ENCODE assay signal across 16 mouse cellular contexts in genomic region chr7:113673596-113673956, GRCm38 (mm10).
A peak's percentile ranks its signal among the peaks of the same experiment; 100 is the strongest.
DNase-seq lines count a peak whose midpoint lies in the region; ATAC-seq lines count a peak whose summit lies in the region.
"Had no signal": no experiment of that assay in that cellular context is flagged by ENCODE, and none has a peak within 500 bp of the region (broad histone marks: within the 10 kb centered on the region; RNA-seq: fewer than 3 reads in every experiment).

No protein-coding gene starts in this region.

- H3K9me3 ChIP-seq in neural tube, embryonic 11.5 days (ENCODE audit: control insufficient read depth, low read length), result no peaks in the 10 kb centered on the region
- no peaks in the 10 kb centered on the region for H3K9me3 ChIP-seq in hindbrain, embryonic 11.5 days (ENCODE audit: control insufficient read depth, low read length)
- H3K9me3 ChIP-seq: limb, embryonic 15.5 days; stomach, embryonic 15.5 days had no signal

- no peak for DNase-seq in neural tube, embryonic 11.5 days (ENCODE audit: low spot score)
- DNase-seq in neural tube, embryonic 10.5 days (ENCODE audit: extremely low spot score, low spot score), result no peak
- no peak for DNase-seq in hindbrain, embryonic 11.5 days (ENCODE audit: low spot score)
- DNase-seq in left cerebral cortex, postnatal 36 days (ENCODE audit: low spot score in 2 of 2), result peak; percentile 32 to 34
- DNase-seq in right cerebral cortex, postnatal 25 days, result peak; percentile 32
- DNase-seq in yolk sac, embryonic 10.5 days (ENCODE audit: low spot score), result no peak
- DNase-seq in lung, postnatal 36 days, result no peak
- no peak for DNase-seq in layer of hippocampus, postnatal 10 days (ENCODE audit: low spot score in 2 of 2)
- DNase-seq: gastrocnemius, postnatal 25 days had no signal

- intact Hi-C loops in left cerebral cortex, postnatal 36 days (cut with DNase I), result no loop called here

- H3K4me3 ChIP-seq in neural tube, embryonic 11.5 days (ENCODE audit: low read depth, low read length), result no peak overlapping the region
- H3K4me3 ChIP-seq in hindbrain, embryonic 11.5 days (ENCODE audit: low read depth, low read length), result no peak overlapping the region
- H3K4me3 ChIP-seq: erythroblast, embryonic 14.5 days; limb, embryonic 15.5 days; stomach, embryonic 15.5 days had no signal

- H3K36me3 ChIP-seq in neural tube, embryonic 11.5 days (ENCODE audit: control insufficient read depth, insufficient read depth, low read length), result no peaks in the 10 kb centered on the region
- no peaks in the 10 kb centered on the region for H3K36me3 ChIP-seq in hindbrain, embryonic 11.5 days (ENCODE audit: control insufficient read depth, insufficient read depth, low read length)
- H3K36me3 ChIP-seq: limb, embryonic 15.5 days; stomach, embryonic 15.5 days had no signal

- no peaks in the 10 kb centered on the region for H3K27me3 ChIP-seq in neural tube, embryonic 11.5 days (ENCODE audit: control insufficient read depth, insufficient read depth, low read length)
- H3K27me3 ChIP-seq in hindbrain, embryonic 11.5 days (ENCODE audit: control insufficient read depth, insufficient read depth, low read length), result no peaks in the 10 kb centered on the region
- H3K27me3 ChIP-seq: stomach, embryonic 15.5 days had no signal

- H3K4me2 ChIP-seq in neural tube, embryonic 11.5 days (ENCODE audit: low read depth), result no peak overlapping the region
- H3K4me2 ChIP-seq in hindbrain, embryonic 11.5 days (replicated peaks; ENCODE audit: low read depth, low read length), result no peak overlapping the region
- H3K4me2 ChIP-seq: limb, embryonic 15.5 days; stomach, embryonic 15.5 days had no signal

- H3K27ac ChIP-seq in neural tube, embryonic 11.5 days (ENCODE audit: low read depth, low read length), result peak overlapping the region; percentile 55
- peak overlapping the region; percentile 18; the same call in 1 of the 2 replicates for H3K27ac ChIP-seq in hindbrain, embryonic 11.5 days (ENCODE audit: low read depth, low read length)
- H3K27ac ChIP-seq: layer of hippocampus, adult 2 months; limb, embryonic 15.5 days; stomach, embryonic 15.5 days had no signal

- no peak overlapping the region for H3K9ac ChIP-seq in neural tube, embryonic 11.5 days (ENCODE audit: low read length)
- no peak overlapping the region for H3K9ac ChIP-seq in hindbrain, embryonic 11.5 days (ENCODE audit: low read depth, low read length)
- H3K9ac ChIP-seq: limb, embryonic 15.5 days; stomach, embryonic 15.5 days had no signal

- no peak for ATAC-seq in neural tube, embryonic 11.5 days (ENCODE audit: insufficient read depth, low FRiP score, low TSS enrichment)
- no peak for ATAC-seq in hindbrain, embryonic 11.5 days (ENCODE audit: low FRiP score)
- ATAC-seq: CD4-positive, CD25-positive, alpha-beta regulatory T cell, adult 4 months; intestine, postnatal 0 days; lung, postnatal 0 days had no signal

- WGBS in neural tube, embryonic 11.5 days, result 76% methylated on average over 12 of the region's 12 CpGs
- 72% methylated on average over 12 of the region's 12 CpGs for WGBS in hindbrain, embryonic 11.5 days

- no peaks in the 10 kb centered on the region; the same call in 1 of the 2 replicates for H3K4me1 ChIP-seq in neural tube, embryonic 11.5 days (ENCODE audit: control insufficient read depth, insufficient read depth, low read length)
- H3K4me1 ChIP-seq in hindbrain, embryonic 11.5 days (replicated peaks; ENCODE audit: control insufficient read depth, insufficient read depth, low read length), result peaks cover 3% of the 10 kb centered on the region; the same call in 1 of the 2 replicates
- H3K4me1 ChIP-seq: limb, embryonic 15.5 days; stomach, embryonic 15.5 days had no signal

Comparison
In these comparisons a context has a peak if more than half of its experiments do, and no peak if none do; other contexts are left out.
1. DNase-seq: peak in left cerebral cortex, postnatal 36 days (2 of 2) and right cerebral cortex, postnatal 25 days (single experiment); none in neural tube, embryonic 11.5 days (single experiment), neural tube, embryonic 10.5 days (single experiment), hindbrain, embryonic 11.5 days (single experiment), yolk sac, embryonic 10.5 days (single experiment), lung, postnatal 36 days (single experiment) and layer of hippocampus, postnatal 10 days (0 of 2).